Mouse (Mus musculus): Measurements from ENCODE around the gene Shank2.

Gene Shank2

GRCm38 (mm10) chr7:144031611-144032010, 29.9 kb downstream of the Shank2 start:
- DNase-seq = no peak

- no peak for DNase-seq
These were observed 35.8 kb downstream of the Shank2 start for GRCm38 (mm10) chr7:144037541-144037940.

DNA sequence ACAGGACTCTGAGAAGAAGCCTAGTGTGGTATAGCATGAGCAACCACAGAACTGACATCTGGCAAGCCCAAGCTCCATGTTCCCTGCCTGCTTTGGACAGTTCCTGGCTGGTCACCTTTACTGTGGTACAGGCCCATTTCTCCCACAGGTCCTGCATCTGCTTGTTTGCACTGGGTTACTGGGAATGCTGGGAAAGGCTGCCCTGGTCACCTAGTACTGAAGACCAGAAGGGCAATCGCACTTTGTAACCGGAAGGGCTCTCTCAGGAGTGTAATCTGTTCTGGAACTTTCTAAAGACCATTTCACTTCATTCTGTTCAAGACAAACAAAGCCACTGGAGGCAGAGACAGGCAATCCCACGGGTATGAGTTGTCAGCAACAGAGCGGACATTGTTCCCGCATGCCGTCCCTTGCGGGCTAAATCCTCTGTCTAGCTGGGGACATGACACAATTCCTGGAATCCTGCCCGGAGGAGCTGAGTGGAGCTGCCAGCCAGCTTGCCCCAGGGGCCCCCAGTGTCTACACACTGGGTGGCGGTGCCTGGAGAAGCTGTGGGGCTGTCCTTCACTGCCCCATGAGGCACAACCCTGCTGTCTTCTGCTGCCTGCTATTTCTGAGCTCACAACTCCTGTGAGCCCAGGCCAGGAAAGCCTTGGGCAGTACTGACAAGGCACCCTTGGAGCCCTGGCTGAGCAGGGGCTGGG, 36.4 kb downstream of the Shank2 start:
- peak; percentile 97 for DNase-seq

DNA sequence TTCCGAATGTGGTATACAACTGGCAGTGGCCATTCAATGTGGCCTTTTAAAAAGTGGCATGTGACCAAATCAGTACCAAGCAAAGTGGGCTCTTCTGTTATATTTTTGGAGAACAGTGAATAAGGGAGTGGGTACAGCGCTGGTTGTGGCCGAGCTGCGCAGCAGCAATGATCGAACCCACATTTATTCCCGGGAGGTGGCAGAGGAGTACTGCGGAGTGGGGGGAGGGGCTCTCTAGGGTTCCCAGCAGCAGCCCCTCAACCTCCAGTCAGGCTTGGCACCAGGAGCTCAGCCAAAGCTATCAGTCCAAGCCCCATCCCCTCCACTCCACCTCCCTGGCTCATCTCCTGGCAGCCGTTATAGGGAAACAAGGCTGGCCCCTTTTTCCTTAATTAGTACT, 37.0 kb downstream of the Shank2 start:
- peak; percentile 58 for DNase-seq

- DNase-seq = no peak
These were observed 38.6 kb downstream of the Shank2 start for GRCm38 (mm10) chr7:144040328-144040727.

GRCm38 (mm10) chr7:144052076-144052475, 50.3 kb downstream of the Shank2 start:
- DNase-seq = peak; percentile 67

- DNase-seq = no peak
These were observed 53.5 kb downstream of the Shank2 start for GRCm38 (mm10) chr7:144055188-144055587.

DNA sequence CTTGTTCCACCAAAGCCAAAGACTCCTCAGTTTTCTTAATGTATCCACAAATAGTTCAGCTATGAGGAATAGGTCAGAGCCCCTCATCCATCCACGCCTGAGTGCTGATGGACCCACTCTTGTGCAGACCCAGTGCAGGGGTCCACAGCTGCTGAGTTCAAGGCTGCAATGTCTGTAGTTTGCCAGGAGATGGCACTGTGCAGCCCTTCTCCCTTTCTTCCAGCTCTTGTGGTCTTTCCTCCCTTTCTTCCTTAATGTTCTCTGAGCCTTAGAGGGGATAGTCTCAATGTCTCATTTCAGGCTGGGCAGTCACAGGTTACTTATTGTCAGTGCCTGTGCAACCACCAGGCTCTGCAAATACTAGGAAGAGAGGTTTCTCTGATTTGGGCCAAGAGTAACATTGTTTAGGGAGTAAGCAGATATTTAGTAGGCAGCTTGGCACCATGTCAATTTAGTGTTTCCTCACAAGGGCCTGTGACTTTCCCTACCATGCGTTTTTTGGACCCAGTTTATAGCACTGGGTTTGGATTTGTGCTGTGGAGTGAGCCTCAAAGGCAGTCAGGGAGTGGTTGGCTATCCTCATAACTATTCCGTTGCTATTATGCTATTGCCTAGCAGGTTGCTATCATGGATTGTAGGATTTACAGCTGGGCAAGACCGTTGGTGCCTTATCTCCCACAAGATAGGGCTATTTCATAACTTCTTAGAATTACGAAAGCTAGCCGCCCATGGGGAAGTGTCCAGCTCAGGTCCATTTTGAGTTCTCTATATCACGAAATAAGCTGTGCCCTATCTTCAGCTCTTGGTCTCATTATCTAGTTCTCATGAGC, 54.2 kb downstream of the Shank2 start:
- peak; percentile 71 for DNase-seq

- no peak for DNase-seq
These were observed 68.6 kb downstream of the Shank2 start for GRCm38 (mm10) chr7:144070162-144070949.

DNA sequence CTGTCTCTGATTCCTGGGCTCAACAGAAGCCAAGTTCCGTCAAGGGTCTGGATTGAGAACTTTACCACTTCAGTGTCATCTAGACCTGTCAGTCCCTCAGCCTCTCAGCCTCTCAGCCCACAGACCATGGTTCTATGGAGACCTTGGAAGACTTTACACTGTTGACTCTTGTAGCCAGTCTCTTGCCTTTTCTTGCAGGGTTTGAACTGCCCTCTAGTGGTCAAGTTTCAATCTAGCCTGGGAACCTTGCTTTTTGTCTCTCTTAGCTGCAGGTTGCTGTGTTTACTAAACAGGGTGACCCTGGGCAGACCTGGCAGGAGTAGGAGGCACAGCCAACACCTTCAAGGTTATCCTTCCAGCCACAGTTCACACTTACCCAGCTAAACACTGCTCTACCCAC, 70.5 kb downstream of the Shank2 start:
- DNase-seq = peak; percentile 73

GRCm38 (mm10) chr7:144072856-144073255, 71.1 kb downstream of the Shank2 start:
- DNase-seq = no peak

DNA sequence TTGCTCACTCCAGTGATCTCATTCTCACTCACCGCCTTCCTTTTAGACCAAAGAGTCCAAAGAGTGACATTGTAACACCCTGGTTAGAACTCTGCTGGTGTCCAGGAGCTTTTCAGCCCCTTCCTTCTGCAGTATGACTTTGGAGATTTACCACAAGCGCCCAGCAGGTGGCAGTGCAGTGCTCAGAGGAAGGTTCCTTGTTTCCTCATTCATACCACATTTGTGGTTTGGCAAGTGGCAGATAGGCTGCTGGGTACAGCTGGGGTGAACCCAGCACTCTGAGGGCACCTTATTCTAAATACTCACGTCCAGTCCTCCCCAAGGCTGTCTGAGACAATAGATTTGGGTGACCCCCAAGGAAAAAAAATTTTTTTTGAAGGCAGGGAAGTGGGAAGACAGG, 73.0 kb downstream of the Shank2 start:
- DNase-seq = peak; percentile 84

DNA sequence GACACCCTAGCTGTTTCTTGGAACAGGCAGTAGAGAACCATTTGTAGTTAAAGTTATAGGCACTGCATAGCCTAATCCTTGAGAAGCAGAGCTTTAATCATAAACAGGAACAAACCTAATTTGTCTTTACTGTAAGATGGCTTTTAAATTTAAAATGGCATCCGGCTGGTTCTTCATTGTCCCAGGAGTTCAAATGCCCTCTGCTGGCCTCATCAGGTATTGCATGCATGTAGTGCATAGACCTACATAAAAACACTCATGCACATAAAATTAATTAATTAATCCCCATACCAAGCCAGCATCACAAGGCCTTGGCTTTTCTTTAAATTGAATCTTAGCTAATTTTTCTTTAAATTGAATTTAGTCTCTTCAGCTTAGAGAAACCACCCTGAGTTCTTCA, 76.9 kb downstream of the Shank2 start:
- DNase-seq = peak; percentile 77

GRCm38 (mm10) chr7:144079861-144080260, 78.1 kb downstream of the Shank2 start:
- peak; percentile 6 for DNase-seq

- DNase-seq = peak; percentile 76
These were observed 79.7 kb downstream of the Shank2 start for GRCm38 (mm10) chr7:144081448-144081847.

- peak; percentile 35 for DNase-seq
These were observed 80.2 kb downstream of the Shank2 start for GRCm38 (mm10) chr7:144081963-144082362.

- DNase-seq = no peak
These were observed 85.5 kb downstream of the Shank2 start for GRCm38 (mm10) chr7:144087277-144087676.

DNA sequence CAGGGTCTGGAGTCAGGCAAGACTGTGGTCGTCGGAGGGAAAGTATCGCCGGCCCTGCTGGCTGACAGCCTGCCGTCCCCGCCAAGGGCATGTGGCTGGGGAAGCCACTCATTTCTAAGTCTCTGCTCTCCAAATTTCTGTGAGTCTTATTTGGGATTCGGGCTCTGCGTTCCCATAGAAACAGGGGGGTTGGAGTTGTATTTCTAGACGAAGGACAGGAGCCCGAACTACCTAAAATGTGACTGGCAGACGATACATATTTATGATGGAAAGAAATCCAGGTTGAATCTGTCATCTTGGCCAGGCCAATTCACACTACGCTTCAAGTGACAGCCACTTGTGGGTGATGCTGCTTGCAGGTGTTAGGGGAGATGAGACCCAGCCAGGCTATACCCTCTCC, 92.4 kb downstream of the Shank2 start:
- DNase-seq = no peak

- peak; percentile 60 for DNase-seq
These were observed 95.6 kb downstream of the Shank2 start for GRCm38 (mm10) chr7:144097314-144097713.

GRCm38 (mm10) chr7:144102222-144102980, 100.7 kb downstream of the Shank2 start:
- DNase-seq = no peak

GRCm38 (mm10) chr7:144105952-144106351, 104.2 kb downstream of the Shank2 start:
- no peak for DNase-seq

DNA sequence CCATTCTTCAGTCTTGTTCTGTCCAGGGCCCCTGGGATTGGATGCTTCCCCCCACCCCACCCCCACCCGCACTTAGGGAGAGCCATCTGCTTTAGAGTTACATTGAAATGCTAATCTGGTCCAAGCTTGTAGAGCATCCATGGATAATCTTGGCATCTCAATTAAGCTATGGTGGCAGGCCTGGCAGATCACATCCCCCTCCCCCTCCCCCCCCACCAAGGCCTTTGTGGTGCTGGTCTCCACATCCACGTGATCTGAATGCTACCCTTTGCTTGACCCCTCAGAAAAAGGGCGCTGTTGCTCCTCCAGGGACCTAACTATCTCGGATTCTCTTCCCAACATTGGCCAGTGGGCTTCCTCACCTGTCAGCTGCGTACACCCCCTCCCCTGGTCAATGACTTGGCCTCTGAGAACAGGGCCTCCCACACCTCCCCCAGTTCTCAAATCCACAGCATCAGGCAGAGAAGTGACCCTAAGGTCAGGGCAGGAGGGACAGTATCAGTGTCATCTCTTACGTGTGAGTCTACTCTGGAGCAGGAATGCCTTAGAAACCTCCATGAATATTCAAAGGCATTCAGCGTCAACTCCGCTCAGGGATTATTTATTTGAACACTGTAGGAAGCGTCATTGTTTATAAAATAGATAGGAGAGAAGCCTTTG, 104.8 kb downstream of the Shank2 start:
- peak; percentile 74 for DNase-seq

Measured in retina, postnatal 1 day (tissue).